ENCODE assay signal across 36 mouse cellular contexts in the genomic region with DNA sequence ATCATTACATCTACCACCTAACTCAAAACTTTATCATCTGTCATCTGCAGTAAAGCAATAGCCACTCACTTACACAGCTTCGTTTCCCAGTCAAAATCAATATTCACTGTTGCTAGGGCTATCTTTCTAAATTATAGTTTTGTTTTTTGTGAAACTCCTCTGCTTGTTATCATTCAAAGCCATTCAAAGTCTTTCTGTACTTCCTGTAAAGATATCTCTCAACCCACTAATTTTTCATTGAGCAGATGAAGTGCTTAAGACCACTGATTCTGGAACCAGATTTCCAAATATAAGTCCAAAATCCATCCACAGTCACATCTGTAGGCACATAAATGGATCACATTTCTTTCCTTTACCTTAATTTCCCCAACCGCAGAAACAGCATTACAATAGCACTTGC.
"Had no signal": no experiment of that assay in that cellular context is flagged by ENCODE, and none has a peak within 500 bp of the region (broad histone marks: within the 10 kb centered on the region; RNA-seq: fewer than 3 reads in every experiment).

No protein-coding gene starts in this region.

- H3K4me3 ChIP-seq: heart, embryonic 10.5 days; heart, embryonic 12.5 days; heart, embryonic 13.5 days; heart, embryonic 15.5 days; hindbrain, embryonic 10.5 days; hindbrain, embryonic 12.5 days; hindbrain, embryonic 13.5 days; hindbrain, embryonic 15.5 days; intestine, embryonic 15.5 days; kidney, embryonic 15.5 days; layer of hippocampus, adult 2 months; left cerebral cortex, adult 2 months had no signal

- H3K9ac ChIP-seq: heart, embryonic 12.5 days; heart, embryonic 13.5 days; heart, embryonic 15.5 days; hindbrain, embryonic 12.5 days; hindbrain, embryonic 13.5 days; hindbrain, embryonic 14.5 days; hindbrain, embryonic 15.5 days; intestine, embryonic 15.5 days; kidney, embryonic 15.5 days had no signal

- H3K9me3 ChIP-seq: heart, embryonic 10.5 days; heart, embryonic 12.5 days; heart, embryonic 13.5 days; heart, embryonic 15.5 days; hindbrain, embryonic 10.5 days; hindbrain, embryonic 12.5 days; hindbrain, embryonic 13.5 days; hindbrain, embryonic 15.5 days; intestine, embryonic 15.5 days; kidney, embryonic 15.5 days had no signal

- ATAC-seq: hindbrain, embryonic 16.5 days; hindbrain, postnatal 0 days; inflammation-experienced regulatory T-cells, adult 6 months; intestine, embryonic 15.5 days; intestine, embryonic 16.5 days; intestine, postnatal 0 days had no signal

- H3K27ac ChIP-seq: heart, embryonic 10.5 days; heart, embryonic 13.5 days; heart, embryonic 15.5 days; hindbrain, embryonic 10.5 days; hindbrain, embryonic 12.5 days; hindbrain, embryonic 13.5 days; hindbrain, embryonic 14.5 days; hindbrain, embryonic 15.5 days; hindbrain, postnatal 0 days; intestine, embryonic 15.5 days; kidney, embryonic 15.5 days; kidney, postnatal 0 days; layer of hippocampus, adult 2 months; left cerebral cortex, adult 2 months had no signal

- H3K27me3 ChIP-seq: heart, embryonic 12.5 days; heart, embryonic 13.5 days; heart, embryonic 15.5 days; hindbrain, embryonic 12.5 days; hindbrain, embryonic 13.5 days; hindbrain, embryonic 15.5 days; intestine, embryonic 15.5 days; kidney, embryonic 15.5 days had no signal

- DNase-seq: heart, postnatal 10 days; heart, postnatal 14 days; heart, postnatal 36 days; heart, postnatal 4 days; kidney, adult 11 months; kidney, adult 18-20 months; kidney, adult 2 months; kidney, adult 8-10 months; kidney, adult 9 months; kidney, postnatal 10 days; kidney, postnatal 14 days; kidney, postnatal 25 days; kidney, postnatal 36 days; kidney, postnatal 4 days; layer of hippocampus, adult 9-11 months; layer of hippocampus, postnatal 36 days had no signal

- H3K4me2 ChIP-seq: heart, embryonic 11.5 days; heart, embryonic 12.5 days; heart, embryonic 13.5 days; heart, embryonic 15.5 days; hindbrain, embryonic 12.5 days; hindbrain, embryonic 13.5 days; hindbrain, embryonic 14.5 days; hindbrain, embryonic 15.5 days; intestine, embryonic 15.5 days; kidney, embryonic 15.5 days had no signal

- H3K36me3 ChIP-seq: heart, embryonic 10.5 days; heart, embryonic 12.5 days; heart, embryonic 13.5 days; heart, embryonic 15.5 days; hindbrain, embryonic 10.5 days; hindbrain, embryonic 12.5 days; hindbrain, embryonic 13.5 days; hindbrain, embryonic 15.5 days; intestine, embryonic 15.5 days; kidney, embryonic 15.5 days had no signal

- H3K4me1 ChIP-seq: heart, embryonic 10.5 days; heart, embryonic 12.5 days; heart, embryonic 13.5 days; heart, embryonic 15.5 days; hindbrain, embryonic 10.5 days; hindbrain, embryonic 12.5 days; hindbrain, embryonic 13.5 days; hindbrain, embryonic 15.5 days; intestine, embryonic 15.5 days; kidney, embryonic 15.5 days had no signal
